Mouse (Mus musculus) embryonic fibroblast, embryonic 13.5 days (primary cell): ENCODE measurements at regions not wholly inside any gene's neighbourhood (a gene's known extent, or its start where the extent isn't known, plus 50 kb on each side); places are given as distances from the start of the nearest gene placed in this dataset.

Experiments
- CTCF ChIP-seq: IDR thresholded peaks from 2 replicates; pipeline ENCODE4 v1.5.1; 2011; ENCODE audit warnings: mild to moderate bottlenecking, control low read depth, low read length, moderate library complexity, borderline replicate concordance; ENCODE audit not compliant: insufficient read depth
- POLR2A ChIP-seq: IDR thresholded peaks from 2 replicates; pipeline ENCODE4 v1.6.1; 2011; ENCODE audit warnings: low read depth, mild to moderate bottlenecking, control low read depth, low read length, moderate library complexity

- TF ChIP-seq POLR2A = no peak
- no peak for TF ChIP-seq CTCF
Observed at GRCm38 (mm10) chr3:134365948-134366347, 129.7 kb downstream of the Cxxc4 start.
